ENCODE assay signal across 8 mouse cellular contexts in the genomic region with DNA sequence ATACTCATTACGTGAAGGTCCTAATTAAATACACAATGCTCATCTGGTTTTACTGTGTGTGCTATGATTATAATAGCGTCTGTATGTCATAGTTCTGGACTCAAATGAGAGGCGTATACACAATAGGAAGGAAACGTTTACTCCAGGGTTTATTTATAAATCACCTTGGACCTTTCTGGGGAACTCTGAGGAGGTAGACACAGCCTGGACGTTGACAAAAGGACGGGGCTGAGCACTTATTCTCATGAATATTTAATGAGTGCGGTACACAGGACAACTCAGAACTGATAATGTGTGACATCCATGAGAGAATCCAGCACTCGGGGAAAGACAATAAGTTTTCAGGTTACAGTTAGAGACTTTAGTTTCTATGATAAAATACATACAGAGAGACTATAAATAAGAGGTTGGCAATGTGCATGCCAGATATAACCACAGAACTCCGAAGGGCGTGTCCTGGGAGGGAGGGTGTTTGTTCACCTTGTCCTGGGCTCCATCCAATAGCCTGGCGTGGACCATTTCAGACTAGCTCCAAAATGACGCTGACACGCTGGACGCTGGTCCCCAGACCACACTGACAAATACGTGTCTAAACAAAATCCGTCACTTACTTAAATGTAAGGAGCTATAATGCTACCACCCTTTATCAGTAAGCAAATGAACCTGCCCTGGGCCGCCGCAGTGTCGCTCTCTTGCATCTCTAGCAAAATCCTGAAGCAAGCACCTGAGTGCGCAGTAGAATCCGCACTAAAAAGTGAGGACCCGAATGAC. TPM values are rescaled to one million over a fixed set of nuclear protein-coding genes. Genes with fewer than 3 reads are reported as not detected.
DNase-seq lines count a peak whose midpoint lies in the region; ATAC-seq and TF ChIP-seq lines count a peak whose summit lies in the region.

No protein-coding gene starts in this region.

- H3K4me2 ChIP-seq in heart, embryonic 14.5 days (ENCODE audit: low read length) = peak overlapping the region; percentile 84
- H3K4me2 ChIP-seq in liver, embryonic 14.5 days (ENCODE audit: low read depth) = peak overlapping the region; percentile 73
- peak overlapping the region; percentile 67 for H3K4me2 ChIP-seq in neural tube, embryonic 14.5 days (ENCODE audit: low read depth, low read length)

- no peaks in the 10 kb centered on the region for H3K4me1 ChIP-seq in heart, embryonic 14.5 days (ENCODE audit: control insufficient read depth in 2 of 2, insufficient read depth in 2 of 2, low read length in 2 of 2)
- H3K4me1 ChIP-seq in liver, embryonic 14.5 days (replicated peaks; ENCODE audit: control insufficient read depth in 2 of 2, insufficient read depth in 2 of 2, low read length in 1 of 2) = peaks cover 5 to 6% of the 10 kb centered on the region in 2 experiments; a peak in 3 of 4 replicates
- H3K4me1 ChIP-seq in neural tube, embryonic 14.5 days (ENCODE audit: control insufficient read depth, insufficient read depth, low read length) = peaks cover 8% of the 10 kb centered on the region; the same call in 1 of the 2 replicates

- H3K36me3 ChIP-seq in heart, embryonic 14.5 days (ENCODE audit: control insufficient read depth, insufficient read depth, low read length) = no peaks in the 10 kb centered on the region
- H3K36me3 ChIP-seq in liver, embryonic 14.5 days (replicated peaks; ENCODE audit: control insufficient read depth, insufficient read depth, low read depth) = no peaks in the 10 kb centered on the region
- no peaks in the 10 kb centered on the region for H3K36me3 ChIP-seq in neural tube, embryonic 14.5 days (ENCODE audit: control insufficient read depth, insufficient read depth, low read length)

- TF ChIP-seq CTCF in layer of hippocampus, adult 2 months (conservative IDR thresholded peaks at IDR 0.05) = no peak
- no peak for TF ChIP-seq CTCF in liver, embryonic 14.5 days (IDR thresholded peaks at IDR 0.05; ENCODE audit: low read depth)

- no peak; the same call in 1 of the 2 replicates for ATAC-seq in heart, embryonic 14.5 days (ENCODE audit: insufficient number of reproducible peaks, insufficient read depth, low FRiP score, low read depth)
- peak; percentile 75 for ATAC-seq in liver, embryonic 14.5 days (ENCODE audit: insufficient read depth)
- ATAC-seq in neural tube, embryonic 14.5 days (ENCODE audit: low read depth) = peak; percentile 34; the same call in 1 of the 2 replicates

- no peak for DNase-seq in layer of hippocampus, adult 2 months (ENCODE audit: low spot score in 2 of 2)
- no peak for DNase-seq in layer of hippocampus, adult 9-10 months (ENCODE audit: low spot score)
- DNase-seq in c-Kit-positive CD71-positive TER-119-negative erythroid progenitor cells, embryonic 14.5 days (ENCODE audit: low read depth) = peak; percentile 53
- DNase-seq in liver, embryonic 14.5 days (ENCODE audit: low read depth in 3 of 3, low spot score in 3 of 3) = peak in 2 of 3 experiments; percentile 41 to 42
- DNase-seq in ovary, postnatal 10 days (ENCODE audit: low spot score) = no peak
- no peak for DNase-seq in left cerebral cortex, adult 8-10 months (ENCODE audit: low spot score in 2 of 2)

- peak overlapping the region; percentile 89 for H3K4me3 ChIP-seq in layer of hippocampus, adult 2 months
- H3K4me3 ChIP-seq in heart, embryonic 14.5 days (ENCODE audit: control insufficient read depth in 1 of 2, insufficient read depth in 1 of 2, low read depth in 1 of 2, low read length in 2 of 2) = peak overlapping the region; percentile 71 to 93
- peak overlapping the region; percentile 67 to 93 for H3K4me3 ChIP-seq in liver, embryonic 14.5 days (ENCODE audit: insufficient read depth in 1 of 2, low read depth in 2 of 2, low read length in 2 of 2)
- H3K4me3 ChIP-seq in neural tube, embryonic 14.5 days (ENCODE audit: low read depth, low read length) = peak overlapping the region; percentile 60

- TF ChIP-seq EP300 in liver, embryonic 14.5 days (IDR thresholded peaks at IDR 0.05; ENCODE audit: low read depth) = no peak

- H3K9ac ChIP-seq in heart, embryonic 14.5 days (ENCODE audit: low read length) = peak overlapping the region; percentile 77
- H3K9ac ChIP-seq in liver, embryonic 14.5 days (replicated peaks) = peak overlapping the region; percentile 38
- peak overlapping the region; percentile 52 for H3K9ac ChIP-seq in neural tube, embryonic 14.5 days (replicated peaks; ENCODE audit: low read depth, low read length)

- H3K9me3 ChIP-seq in heart, embryonic 14.5 days (ENCODE audit: control insufficient read depth, low read length) = no peaks in the 10 kb centered on the region
- H3K9me3 ChIP-seq in liver, embryonic 14.5 days (ENCODE audit: control insufficient read depth, low read length) = no peaks in the 10 kb centered on the region
- no peaks in the 10 kb centered on the region for H3K9me3 ChIP-seq in neural tube, embryonic 14.5 days (ENCODE audit: control insufficient read depth, low read length)

- WGBS in heart, embryonic 14.5 days = 13% methylated on average over 22 of the region's 22 CpGs
- WGBS in liver, embryonic 14.5 days (ENCODE audit: insufficient replicate concordance) = 10% methylated on average over 22 of the region's 22 CpGs
- WGBS in neural tube, embryonic 14.5 days = 5% methylated on average over 22 of the region's 22 CpGs

- no peaks in the 10 kb centered on the region for H3K27me3 ChIP-seq in heart, embryonic 14.5 days (ENCODE audit: control insufficient read depth, insufficient read depth, low read length)
- no peaks in the 10 kb centered on the region for H3K27me3 ChIP-seq in liver, embryonic 14.5 days (ENCODE audit: control insufficient read depth, insufficient read depth, low read length)
- H3K27me3 ChIP-seq in neural tube, embryonic 14.5 days (ENCODE audit: control insufficient read depth, insufficient read depth, low read length) = no peaks in the 10 kb centered on the region

- peak overlapping the region; percentile 69; the same call in 1 of the 2 replicates for H3K27ac ChIP-seq in layer of hippocampus, adult 2 months
- H3K27ac ChIP-seq in heart, embryonic 14.5 days (replicated peaks in 1 of 2; ENCODE audit: control insufficient read depth in 1 of 2, insufficient read depth in 1 of 2, low read depth in 2 of 2, low read length in 2 of 2) = peak overlapping the region in 1 of 2 experiments; percentile 72; a peak in 1 of 4 replicates
- H3K27ac ChIP-seq in liver, embryonic 14.5 days = no peak overlapping the region
- H3K27ac ChIP-seq in neural tube, embryonic 14.5 days (ENCODE audit: low read depth, low read length) = peak overlapping the region; percentile 28; the same call in 1 of the 2 replicates

RNA-seq across cellular contexts. Expression of gene Dct, which starts 36.6 kb away (rescaled TPM):
- total RNA-seq in layer of hippocampus, adult 2 months (2021) = under 1 TPM; 0.27 to 0.51 TPM
- 3.5 and 5.4 TPM in 2 replicates for polyA plus RNA-seq in heart, embryonic 14.5 days (2014; fragmentation: Nextera tagmentation; extraction: Ambion mirVana)
- 0.03 and 0.04 TPM in 2 replicates for polyA plus RNA-seq in liver, embryonic 14.5 days (2012; rRNA removed)
- polyA plus RNA-seq in liver, embryonic 14.5 days (2014; fragmentation: Nextera tagmentation; extraction: Ambion mirVana) = 0.11 and 0.33 TPM in 2 replicates
- polyA plus RNA-seq in neural tube, embryonic 14.5 days (2014; fragmentation: Nextera tagmentation; extraction: Ambion mirVana) = 0.68 and 0.75 TPM in 2 replicates
- under 1 TPM; 0.32 to 0.81 (median 0.70) TPM for total RNA-seq in left cerebral cortex, adult 8-10 months (2022)

RNA-seq across cellular contexts. Expression of gene Tgds, which starts 43.9 kb away (rescaled TPM):
- 10 to 100 TPM in 1 of 2 experiments, 1 to 10 TPM in 1; 8.3 to 15.1 TPM for total RNA-seq in layer of hippocampus, adult 2 months (2021)
- 30.9 and 33.0 TPM in 2 replicates for polyA plus RNA-seq in heart, embryonic 14.5 days (2014; fragmentation: Nextera tagmentation; extraction: Ambion mirVana)
- 7.3 and 9.9 TPM in 2 replicates for polyA plus RNA-seq in liver, embryonic 14.5 days (2012; rRNA removed)
- 14.2 and 15.8 TPM in 2 replicates for polyA plus RNA-seq in liver, embryonic 14.5 days (2014; fragmentation: Nextera tagmentation; extraction: Ambion mirVana)
- 14.4 and 19.8 TPM in 2 replicates for polyA plus RNA-seq in neural tube, embryonic 14.5 days (2014; fragmentation: Nextera tagmentation; extraction: Ambion mirVana)
- total RNA-seq in left cerebral cortex, adult 8-10 months (2022) = 10 to 100 TPM in 1 of 4 experiments, 1 to 10 TPM in 3; 5.4 to 11.0 (median 7.5) TPM

RNA-seq across cellular contexts. Expression of gene Gpr180, which starts 48.3 kb away (rescaled TPM):
- total RNA-seq in layer of hippocampus, adult 2 months (2021) = 10 to 100 TPM; 23.7 to 25.1 TPM
- 41.6 and 44.0 TPM in 2 replicates for polyA plus RNA-seq in heart, embryonic 14.5 days (2014; fragmentation: Nextera tagmentation; extraction: Ambion mirVana)
- 5.8 and 6.1 TPM in 2 replicates for polyA plus RNA-seq in liver, embryonic 14.5 days (2012; rRNA removed)
- polyA plus RNA-seq in liver, embryonic 14.5 days (2014; fragmentation: Nextera tagmentation; extraction: Ambion mirVana) = 9.6 and 9.9 TPM in 2 replicates
- 47.6 and 51.5 TPM in 2 replicates for polyA plus RNA-seq in neural tube, embryonic 14.5 days (2014; fragmentation: Nextera tagmentation; extraction: Ambion mirVana)
- total RNA-seq in left cerebral cortex, adult 8-10 months (2022) = 10 to 100 TPM; 26.0 to 30.7 (median 27.3) TPM

Comparison
In these comparisons a context has a peak if more than half of its experiments do, and no peak if none do; other contexts are left out.
1. DNase-seq: peak in c-Kit-positive CD71-positive TER-119-negative erythroid progenitor cells, embryonic 14.5 days (single experiment) and liver, embryonic 14.5 days (2 of 3); none in layer of hippocampus, adult 2 months (0 of 2), layer of hippocampus, adult 9-10 months (single experiment), ovary, postnatal 10 days (single experiment) and left cerebral cortex, adult 8-10 months (0 of 2).
2. Peak in every context shown above with its lines, with median percentiles within 50 percentile points of each other: H3K4me3 ChIP-seq, H3K4me2 ChIP-seq and H3K9ac ChIP-seq.